Mouse (Mus musculus): ENCODE measurements at regions not wholly inside any gene's neighbourhood (a gene's known extent, or its start where the extent isn't known, plus 50 kb on each side); places are given as distances from the start of the nearest gene placed in this dataset.

GRCm38 (mm10) chr8:90192856-90193255 is 155.3 kb downstream of the Tox3 start:
- H3K27ac ChIP-seq (ENCODE audit: insufficient read depth, low read depth, low read length), result no peak overlapping the region
- TF ChIP-seq POLR2A (IDR thresholded peaks at IDR 0.05; ENCODE audit: borderline replicate concordance, low read depth, low read length) (no peak), CTCF (IDR thresholded peaks at IDR 0.05; ENCODE audit: low read depth, low read length) (no peak)
- H3K4me3 ChIP-seq (ENCODE audit: insufficient read depth, low read length), result no peak overlapping the region
- no peaks in the 10 kb centered on the region for H3K4me1 ChIP-seq (ENCODE audit: control insufficient read depth, insufficient read depth, low read length)

GRCm38 (mm10) chr8:90182807-90183206 is 165.3 kb downstream of the Tox3 start:
- H3K4me1 ChIP-seq (ENCODE audit: control insufficient read depth, insufficient read depth, low read length), result no peaks in the 10 kb centered on the region
- H3K27ac ChIP-seq (ENCODE audit: insufficient read depth, low read depth, low read length), result no peak overlapping the region
- TF ChIP-seq POLR2A (IDR thresholded peaks at IDR 0.05; ENCODE audit: borderline replicate concordance, low read depth, low read length) (no peak), CTCF (IDR thresholded peaks at IDR 0.05; ENCODE audit: low read depth, low read length) (no peak)
- no peak overlapping the region for H3K4me3 ChIP-seq (ENCODE audit: insufficient read depth, low read length)

GRCm38 (mm10) chr8:90176771-90177170 is 171.4 kb downstream of the Tox3 start:
- no peak for TF ChIP-seq POLR2A (IDR thresholded peaks at IDR 0.05; ENCODE audit: borderline replicate concordance, low read depth, low read length)
- no peak for TF ChIP-seq CTCF (IDR thresholded peaks at IDR 0.05; ENCODE audit: low read depth, low read length)
- no peaks in the 10 kb centered on the region for H3K4me1 ChIP-seq (ENCODE audit: control insufficient read depth, insufficient read depth, low read length)
- H3K4me3 ChIP-seq (ENCODE audit: insufficient read depth, low read length), result no peak overlapping the region
- no peak overlapping the region for H3K27ac ChIP-seq (ENCODE audit: insufficient read depth, low read depth, low read length)

GRCm38 (mm10) chr8:90176335-90176734 is 171.8 kb downstream of the Tox3 start:
- no peaks in the 10 kb centered on the region for H3K4me1 ChIP-seq (ENCODE audit: control insufficient read depth, insufficient read depth, low read length)
- H3K4me3 ChIP-seq (ENCODE audit: insufficient read depth, low read length), result no peak overlapping the region
- H3K27ac ChIP-seq (ENCODE audit: insufficient read depth, low read depth, low read length), result no peak overlapping the region
- TF ChIP-seq POLR2A (IDR thresholded peaks at IDR 0.05; ENCODE audit: borderline replicate concordance, low read depth, low read length), result no peak
- TF ChIP-seq CTCF (IDR thresholded peaks at IDR 0.05; ENCODE audit: low read depth, low read length), result no peak

- TF ChIP-seq CTCF (IDR thresholded peaks at IDR 0.05; ENCODE audit: low read depth, low read length), result no peak
- no peak for TF ChIP-seq POLR2A (IDR thresholded peaks at IDR 0.05; ENCODE audit: borderline replicate concordance, low read depth, low read length)
- Histone ChIP-seq H3K27ac (ENCODE audit: insufficient read depth, low read depth, low read length) (no peak overlapping the region), H3K4me3 (ENCODE audit: insufficient read depth, low read length) (no peak overlapping the region), H3K4me1 (ENCODE audit: control insufficient read depth, insufficient read depth, low read length) (no peaks in the 10 kb centered on the region)
Measured at GRCm38 (mm10) chr8:90166639-90167038, 181.5 kb downstream of the Tox3 start.

- TF ChIP-seq POLR2A (IDR thresholded peaks at IDR 0.05; ENCODE audit: borderline replicate concordance, low read depth, low read length) (no peak), CTCF (IDR thresholded peaks at IDR 0.05; ENCODE audit: low read depth, low read length) (no peak)
- no peak overlapping the region for H3K27ac ChIP-seq (ENCODE audit: insufficient read depth, low read depth, low read length)
- H3K4me3 ChIP-seq (ENCODE audit: insufficient read depth, low read length), result no peak overlapping the region
- no peaks in the 10 kb centered on the region for H3K4me1 ChIP-seq (ENCODE audit: control insufficient read depth, insufficient read depth, low read length)
Measured at GRCm38 (mm10) chr8:90151477-90151876, 196.7 kb downstream of the Tox3 start.

GRCm38 (mm10) chr8:90149903-90150302 is 198.2 kb downstream of the Tox3 start:
- TF ChIP-seq CTCF (IDR thresholded peaks at IDR 0.05; ENCODE audit: low read depth, low read length) (no peak), POLR2A (IDR thresholded peaks at IDR 0.05; ENCODE audit: borderline replicate concordance, low read depth, low read length) (no peak)
- H3K4me1 ChIP-seq (ENCODE audit: control insufficient read depth, insufficient read depth, low read length), result no peaks in the 10 kb centered on the region
- H3K4me3 ChIP-seq (ENCODE audit: insufficient read depth, low read length), result no peak overlapping the region
- no peak overlapping the region for H3K27ac ChIP-seq (ENCODE audit: insufficient read depth, low read depth, low read length)

GRCm38 (mm10) chr8:90134626-90135025 is 213.5 kb downstream of the Tox3 start:
- Histone ChIP-seq H3K4me3 (ENCODE audit: insufficient read depth, low read length) (no peak overlapping the region), H3K4me1 (ENCODE audit: control insufficient read depth, insufficient read depth, low read length) (no peaks in the 10 kb centered on the region), H3K27ac (ENCODE audit: insufficient read depth, low read depth, low read length) (no peak overlapping the region)
- TF ChIP-seq CTCF (IDR thresholded peaks at IDR 0.05; ENCODE audit: low read depth, low read length) (no peak), POLR2A (IDR thresholded peaks at IDR 0.05; ENCODE audit: borderline replicate concordance, low read depth, low read length) (no peak)

- H3K4me3 ChIP-seq (ENCODE audit: insufficient read depth, low read length), result no peak overlapping the region
- no peak overlapping the region for H3K27ac ChIP-seq (ENCODE audit: insufficient read depth, low read depth, low read length)
- H3K4me1 ChIP-seq (ENCODE audit: control insufficient read depth, insufficient read depth, low read length), result no peaks in the 10 kb centered on the region
- TF ChIP-seq CTCF (IDR thresholded peaks at IDR 0.05; ENCODE audit: low read depth, low read length) (no peak), POLR2A (IDR thresholded peaks at IDR 0.05; ENCODE audit: borderline replicate concordance, low read depth, low read length) (no peak)
Measured at GRCm38 (mm10) chr8:90130704-90131267, 217.4 kb downstream of the Tox3 start.

- no peaks in the 10 kb centered on the region for H3K4me1 ChIP-seq (ENCODE audit: control insufficient read depth, insufficient read depth, low read length)
- no peak for TF ChIP-seq POLR2A (IDR thresholded peaks at IDR 0.05; ENCODE audit: borderline replicate concordance, low read depth, low read length)
- no peak for TF ChIP-seq CTCF (IDR thresholded peaks at IDR 0.05; ENCODE audit: low read depth, low read length)
- H3K4me3 ChIP-seq (ENCODE audit: insufficient read depth, low read length), result no peak overlapping the region
- H3K27ac ChIP-seq (ENCODE audit: insufficient read depth, low read depth, low read length), result no peak overlapping the region
Measured at GRCm38 (mm10) chr8:90125426-90125825, 222.7 kb downstream of the Tox3 start.

- no peak overlapping the region for H3K4me3 ChIP-seq (ENCODE audit: insufficient read depth, low read length)
- TF ChIP-seq POLR2A (IDR thresholded peaks at IDR 0.05; ENCODE audit: borderline replicate concordance, low read depth, low read length) (no peak), CTCF (IDR thresholded peaks at IDR 0.05; ENCODE audit: low read depth, low read length) (no peak)
- H3K27ac ChIP-seq (ENCODE audit: insufficient read depth, low read depth, low read length), result no peak overlapping the region
- no peaks in the 10 kb centered on the region for H3K4me1 ChIP-seq (ENCODE audit: control insufficient read depth, insufficient read depth, low read length)
Measured at GRCm38 (mm10) chr8:90123101-90123500, 225.0 kb downstream of the Tox3 start.
